Mouse (Mus musculus): Measurements from ENCODE around the gene Lypd5.

DNA sequence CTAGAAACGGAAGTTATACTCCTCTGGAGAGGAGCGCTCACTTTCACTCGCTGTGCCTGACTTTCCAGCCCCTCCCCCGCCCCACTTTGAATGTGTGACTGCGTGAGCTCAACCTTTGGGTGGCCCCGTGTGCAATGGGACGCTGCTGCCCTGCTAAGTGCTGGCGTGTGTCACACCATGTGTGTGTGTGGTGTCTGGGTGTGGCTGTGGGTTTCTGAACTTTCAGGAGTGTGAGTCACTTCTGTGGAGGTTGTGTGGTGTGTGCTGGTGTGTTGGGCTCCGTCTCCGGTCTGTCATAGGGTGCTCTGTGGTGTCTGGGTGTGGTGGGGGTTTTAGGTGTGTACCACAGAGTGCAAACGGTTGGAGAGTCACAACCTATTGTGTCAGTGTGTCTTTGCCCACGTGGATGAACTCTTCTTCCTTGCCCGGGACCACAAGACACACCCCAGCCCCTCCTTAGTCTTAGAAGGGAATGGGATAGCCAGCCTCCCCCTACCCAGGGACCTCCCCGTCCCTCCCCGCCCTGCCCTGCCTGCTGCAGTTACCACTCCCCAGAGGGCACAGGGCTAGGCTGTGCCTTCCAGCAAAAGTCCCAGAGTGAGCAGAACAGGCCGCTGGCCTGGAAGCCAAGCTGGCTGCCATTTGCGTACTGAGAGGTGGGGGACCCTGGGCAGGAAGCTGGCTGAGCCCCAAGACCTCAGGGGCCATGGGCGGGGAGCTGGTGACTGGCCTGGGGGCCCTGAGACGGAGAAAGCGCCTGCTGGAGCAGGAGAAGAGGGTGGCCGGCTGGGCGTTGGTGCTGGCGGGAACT lies 20.9 kb downstream of the Lypd5 start, which contains the start of gene Kcnn4:
- TF ChIP-seq MAFK (IDR thresholded peaks at IDR 0.05; ENCODE audit: insufficient read depth, low read depth, low read length) (no peak), ZC3H11A (IDR thresholded peaks at IDR 0.05; ENCODE audit: borderline replicate concordance, low read depth, low read length) (no peak), HCFC1 (IDR thresholded peaks at IDR 0.05; ENCODE audit: borderline replicate concordance, insufficient read depth, low read length) (no peak), ZNF384 (IDR thresholded peaks at IDR 0.05; ENCODE audit: low read depth, low read length) (no peak), CHD2 (IDR thresholded peaks at IDR 0.05; ENCODE audit: low read depth, low read length) (no peak)

Measured in ES-E14 (cell line).